Mouse (Mus musculus) forebrain, embryonic 14.5 days (tissue): Measurements from ENCODE around the gene Slc43a2. TPM values are rescaled to one million over a fixed set of nuclear protein-coding genes. Genes with fewer than 3 reads are reported as not detected.

Source experiments
- ATAC-seq: fragments of 200-750 bp; cut with Nextera tagmentation; 2 replicates; pipeline ENCODE4 v1.8.0; 2017; ENCODE audit warnings: mild to moderate bottlenecking, moderate library complexity
- DNase-seq: peaks from one replicate; pipeline ENCODE4 v3.0.0-alpha.2; 2015; ENCODE audit warnings: low spot score
- H3K27ac ChIP-seq: fragments of 300-500 bp; sonication (generic); 2 replicates; pipeline ENCODE4 v1.5.1; 2014; ENCODE audit warnings: low read depth, mild to moderate bottlenecking, control low read depth, low read length, moderate library complexity
- H3K27me3 ChIP-seq: fragments of 300-500 bp; sonication (generic); replicated peaks from 2 replicates; pipeline ENCODE4 v1.6.1; 2014; ENCODE audit warnings: low read length, control low read depth, mixed read lengths; ENCODE audit not compliant: control insufficient read depth, insufficient read depth
- H3K36me3 ChIP-seq: fragments of 300-500 bp; sonication (generic); 2 replicates; pipeline ENCODE4 v1.6.1; 2014; ENCODE audit warnings: low read length, control low read depth; ENCODE audit not compliant: control insufficient read depth, insufficient read depth
- H3K4me1 ChIP-seq: fragments of 300-500 bp; sonication (generic); 2 replicates; pipeline ENCODE4 v1.6.1; 2014; ENCODE audit warnings: antibody characterized with exemption, low read length, control low read depth; ENCODE audit not compliant: control insufficient read depth, insufficient read depth
- H3K4me2 ChIP-seq: fragments of 300-500 bp; sonication (generic); 2 replicates; pipeline ENCODE4 v1.6.1; 2014; ENCODE audit warnings: mild to moderate bottlenecking, control low read depth, low read length
- H3K4me3 ChIP-seq: fragments of 300-500 bp; sonication (generic); 2 replicates; pipeline ENCODE4 v1.5.1; 2014; ENCODE audit warnings: low read depth, low read length, control low read depth
- H3K9ac ChIP-seq: fragments of 300-500 bp; sonication (generic); 2 replicates; pipeline ENCODE4 v1.6.1; 2014; ENCODE audit warnings: mild to moderate bottlenecking, low read length, control low read depth, moderate library complexity
- H3K9me3 ChIP-seq: fragments of 300-500 bp; sonication (generic); replicated peaks from 2 replicates; pipeline ENCODE4 v1.6.1; 2016; ENCODE audit warnings: low read length, control low read depth, mixed read lengths; ENCODE audit not compliant: control insufficient read depth
- WGBS: fragments of 180-500 bp; shearing (Covaris S2); extraction: QIAGEN DNeasy Blood & Tissue Kit; methylation state at CpG from one replicate; pipeline ENCODE4 v1.1.7; 2014; 5-methylcytosine and 5-hydroxymethylcytosine counted together
- polyA plus RNA-seq: library from polyadenylated mRNA; unstranded; fragments of >200 nt; fragmentation: Nextera tagmentation; extraction: Ambion mirVana; gene quantifications from 2 replicates; pipeline ENCODE4 v1.2.1, GENCODE M21; 2014

Slc43a2 gene
- polyA plus RNA-seq, 1 experiment from 2014 or later = 6.5 TPM

GRCm38 (mm10) chr11:75540710-75541581 lies 9.5 kb downstream of the Slc43a2 start:
- peak overlapping the region; percentile 54; the same call in 1 of the 2 replicates for H3K27ac ChIP-seq

GRCm38 (mm10) chr11:75544713-75545112 lies 13.2 kb downstream of the Slc43a2 start:
- 81% methylated on average over 9 of the region's 9 CpGs for WGBS
- no peak for DNase-seq
- Histone ChIP-seq H3K4me2 (no peak overlapping the region), H3K36me3 (peaks cover 23% of the 10 kb centered on the region), H3K4me1 (peaks cover 3% of the 10 kb centered on the region; the same call in 1 of the 2 replicates), H3K9ac (no peak overlapping the region), H3K27ac (no peak overlapping the region), H3K27me3 (no peaks in the 10 kb centered on the region), H3K9me3 (no peaks in the 10 kb centered on the region), H3K4me3 (no peak overlapping the region)
- ATAC-seq = no peak

More at GRCm38 (mm10) chr11:75540710-75541581, 9.5 kb downstream of the Slc43a2 start:
- Histone ChIP-seq H3K27me3 (no peaks in the 10 kb centered on the region), H3K4me2 (no peak overlapping the region), H3K9ac (no peak overlapping the region), H3K36me3 (peaks cover 12% of the 10 kb centered on the region; the same call in 1 of the 2 replicates), H3K9me3 (no peaks in the 10 kb centered on the region), H3K4me3 (no peak overlapping the region), H3K4me1 (peaks cover 3% of the 10 kb centered on the region; the same call in 1 of the 2 replicates)
- ATAC-seq (peak; percentile 63; the same call in 1 of the 2 replicates), DNase-seq (peak; percentile 32)
- 73% methylated on average over 19 of the region's 19 CpGs for WGBS

- no peak for ATAC-seq
- no peak for DNase-seq
- Histone ChIP-seq H3K4me2 (no peak overlapping the region), H3K9ac (no peak overlapping the region), H3K36me3 (peaks cover 23% of the 10 kb centered on the region), H3K27me3 (no peaks in the 10 kb centered on the region), H3K4me3 (no peak overlapping the region), H3K9me3 (no peaks in the 10 kb centered on the region), H3K27ac (no peak overlapping the region), H3K4me1 (peaks cover 7% of the 10 kb centered on the region)
- WGBS = 79% methylated on average over 4 of the region's 4 CpGs
Measured at GRCm38 (mm10) chr11:75546057-75546456, 14.6 kb downstream of the Slc43a2 start.

- DNase-seq (peak; percentile 23), ATAC-seq (0 out of 2 replicates have a peak, but pooled peaks have one; percentile 29)
- WGBS = 56% methylated on average over 5 of the region's 5 CpGs
- H3K27me3 ChIP-seq = no peaks in the 10 kb centered on the region
- peaks cover 23% of the 10 kb centered on the region for H3K36me3 ChIP-seq
- no peak overlapping the region for H3K4me3 ChIP-seq
- no peak overlapping the region for H3K4me2 ChIP-seq
- no peaks in the 10 kb centered on the region for H3K9me3 ChIP-seq
- no peak overlapping the region for H3K9ac ChIP-seq
- no peak overlapping the region for H3K27ac ChIP-seq
- peaks cover 11% of the 10 kb centered on the region for H3K4me1 ChIP-seq
Measured at GRCm38 (mm10) chr11:75549658-75550111, 18.2 kb downstream of the Slc43a2 start.

- DNase-seq (peak; percentile 25), ATAC-seq (peak; percentile 23; the same call in 1 of the 2 replicates)
- no peaks in the 10 kb centered on the region for H3K27me3 ChIP-seq
- no peak overlapping the region for H3K9ac ChIP-seq
- H3K4me1 ChIP-seq = peaks cover 11% of the 10 kb centered on the region
- H3K4me3 ChIP-seq = no peak overlapping the region
- 52% methylated on average over 12 of the region's 12 CpGs for WGBS
- H3K36me3 ChIP-seq = peaks cover 17% of the 10 kb centered on the region
- H3K27ac ChIP-seq = no peak overlapping the region
- H3K4me2 ChIP-seq = no peak overlapping the region
- H3K9me3 ChIP-seq = no peaks in the 10 kb centered on the region
Measured at GRCm38 (mm10) chr11:75550200-75550946, 18.9 kb downstream of the Slc43a2 start.

GRCm38 (mm10) chr11:75551321-75551720 lies 19.8 kb downstream of the Slc43a2 start:
- 92% methylated on average over 5 of the region's 5 CpGs for WGBS
- no peak for DNase-seq

GRCm38 (mm10) chr11:75551961-75552441 lies 20.5 kb downstream of the Slc43a2 start:
- 0 out of 2 replicates have a peak, but pooled peaks cover 3% of the 10 kb centered on the region for H3K36me3 ChIP-seq
- H3K4me1 ChIP-seq = peaks cover 11% of the 10 kb centered on the region
- 0 out of 2 replicates have a peak overlapping the region, but pooled peaks have one; percentile 33 for H3K27ac ChIP-seq
- H3K9ac ChIP-seq = peak overlapping the region; percentile 29; the same call in 1 of the 2 replicates
- ATAC-seq (no peak), DNase-seq (peak; percentile 53)
- no peaks in the 10 kb centered on the region for H3K9me3 ChIP-seq
- H3K4me3 ChIP-seq = no peak overlapping the region
- no peak overlapping the region for H3K4me2 ChIP-seq
- WGBS = 66% methylated on average over 9 of the region's 9 CpGs
- no peaks in the 10 kb centered on the region for H3K27me3 ChIP-seq

More at GRCm38 (mm10) chr11:75551321-75551720, 19.8 kb downstream of the Slc43a2 start:
- no peak overlapping the region for H3K4me2 ChIP-seq
- H3K27me3 ChIP-seq = no peaks in the 10 kb centered on the region
- ATAC-seq = no peak
- peaks cover 11% of the 10 kb centered on the region for H3K4me1 ChIP-seq
- H3K4me3 ChIP-seq = no peak overlapping the region
- peaks cover 7% of the 10 kb centered on the region for H3K36me3 ChIP-seq
- H3K27ac ChIP-seq = no peak overlapping the region
- no peak overlapping the region for H3K9ac ChIP-seq
- no peaks in the 10 kb centered on the region for H3K9me3 ChIP-seq

GRCm38 (mm10) chr11:75552906-75553482 lies 21.5 kb downstream of the Slc43a2 start:
- no peak for ATAC-seq
- Histone ChIP-seq H3K9ac (no peak overlapping the region), H3K4me3 (no peak overlapping the region), H3K27ac (no peak overlapping the region), H3K36me3 (no peaks in the 10 kb centered on the region), H3K27me3 (no peaks in the 10 kb centered on the region), H3K9me3 (no peaks in the 10 kb centered on the region), H3K4me2 (no peak overlapping the region), H3K4me1 (peaks cover 11% of the 10 kb centered on the region)
- 40% methylated on average over 7 of the region's 7 CpGs for WGBS
- DNase-seq = no peak
